Mouse (Mus musculus): Measurements from ENCODE around the gene Lrit2.

DNA sequence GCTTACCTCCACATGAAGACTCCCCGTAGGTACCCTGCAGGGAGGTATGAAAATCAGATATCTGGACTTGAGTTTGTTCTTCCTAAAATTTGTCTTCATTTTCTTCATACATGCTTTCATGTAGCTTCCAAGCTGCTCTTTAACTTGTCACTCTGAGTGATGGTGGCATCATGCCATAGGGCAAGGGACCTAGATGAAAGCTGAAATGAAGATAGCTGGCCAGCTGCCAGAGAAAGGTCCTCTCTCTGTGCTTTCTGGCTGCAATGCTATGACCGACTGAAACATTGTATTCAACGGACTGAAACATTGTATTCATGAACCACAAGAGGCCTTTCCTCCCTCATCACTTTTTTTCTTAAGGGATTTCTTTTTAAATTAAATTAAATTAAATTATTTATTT is 39.2 kb upstream of the Lrit2 start:
- TF ChIP-seq CTCF (IDR thresholded peaks at IDR 0.05; ENCODE audit: low read depth) (no peak), EP300 (IDR thresholded peaks at IDR 0.05; ENCODE audit: low read depth) (no peak)

Data from liver, postnatal 0 days (tissue).